Mouse (Mus musculus): ENCODE measurements around the gene Zfp523.

- TF ChIP-seq CTCF (IDR thresholded peaks at IDR 0.05; ENCODE audit: extremely low read depth, insufficient read depth, insufficient read length, insufficient replicate concordance): no peak
- TF ChIP-seq POLR2A (IDR thresholded peaks at IDR 0.05; ENCODE audit: low read depth, low read length): no peak
These were observed 67.8 kb downstream of the Zfp523 start for GRCm38 (mm10) chr17:28244714-28245113.
